23 mouse cellular contexts compared by ENCODE assay signal in the genomic region with DNA sequence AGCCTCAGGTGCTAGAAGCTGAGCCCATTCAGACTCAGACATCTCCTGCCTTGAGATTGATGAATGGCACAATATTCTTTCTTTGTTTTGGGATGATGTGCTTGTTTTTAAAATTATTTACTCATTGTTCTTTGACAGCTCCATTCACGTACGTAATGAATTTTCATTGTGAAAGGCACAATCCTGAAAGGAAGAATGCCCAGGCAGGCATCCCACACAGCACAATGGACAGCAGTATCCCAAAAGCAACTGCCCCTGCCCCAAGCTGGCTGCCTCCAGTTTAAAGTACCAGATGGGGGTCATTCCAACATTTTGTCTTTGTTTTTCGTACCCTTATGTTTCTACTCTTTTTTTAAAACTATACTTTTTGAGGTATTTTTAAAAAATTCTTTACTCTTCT.
A peak's percentile ranks its signal among the peaks of the same experiment; 100 is the strongest.
DNase-seq lines count a peak whose midpoint lies in the region; ATAC-seq and TF ChIP-seq lines count a peak whose summit lies in the region.
"Had no signal": no experiment of that assay in that cellular context is flagged by ENCODE, and none has a peak within 500 bp of the region (broad histone marks: within the 10 kb centered on the region; RNA-seq: fewer than 3 reads in every experiment).

No protein-coding gene starts in this region.

- no peaks in the 10 kb centered on the region for H3K9me3 ChIP-seq in hindbrain, embryonic 10.5 days
- H3K9me3 ChIP-seq in hindbrain, postnatal 0 days (ENCODE audit: low read length): no peaks in the 10 kb centered on the region

- no peak overlapping the region for H3K9ac ChIP-seq in hindbrain, postnatal 0 days (replicated peaks; ENCODE audit: low read length)

- peak; percentile 52; the same call in 1 of the 2 replicates for ATAC-seq in frontal cortex, adult (ENCODE audit: low TSS enrichment)
- no peak for ATAC-seq in hindbrain, postnatal 0 days
- ATAC-seq: activated CD4-positive, CD25-positive, alpha-beta regulatory T cell, adult 4 months; CD4-positive, CD25-positive, alpha-beta regulatory T cell, adult 4 months; Patski had no signal

- no peaks in the 10 kb centered on the region for H3K27me3 ChIP-seq in hindbrain, embryonic 10.5 days (ENCODE audit: insufficient read depth, poor library complexity, severe bottlenecking)
- H3K27me3 ChIP-seq in hindbrain, postnatal 0 days (ENCODE audit: insufficient read depth, low read length): no peaks in the 10 kb centered on the region
- H3K27me3 ChIP-seq: Patski had no signal

- H3K27ac ChIP-seq in hindbrain, embryonic 10.5 days: peak overlapping the region; percentile 62; the same call in 1 of the 2 replicates
- H3K27ac ChIP-seq in hindbrain, postnatal 0 days: no peak overlapping the region

- H3K4me1 ChIP-seq in hindbrain, embryonic 10.5 days (replicated peaks): peaks cover 13% of the 10 kb centered on the region
- H3K4me1 ChIP-seq in hindbrain, postnatal 0 days (ENCODE audit: insufficient read depth, low read length): no peaks in the 10 kb centered on the region

- no peak overlapping the region for H3K4me2 ChIP-seq in hindbrain, postnatal 0 days (ENCODE audit: low read depth, low read length)

- no peaks in the 10 kb centered on the region for H3K36me3 ChIP-seq in hindbrain, embryonic 10.5 days
- no peaks in the 10 kb centered on the region for H3K36me3 ChIP-seq in hindbrain, postnatal 0 days (ENCODE audit: insufficient read depth, low read length)
- H3K36me3 ChIP-seq: G1E had no signal

- WGBS in hindbrain, embryonic 10.5 days: 49% methylated on average over 3 of the region's 3 CpGs
- WGBS in hindbrain, postnatal 0 days: 42% methylated on average over 3 of the region's 3 CpGs

- no peak for TF ChIP-seq CTCF in hindbrain, postnatal 0 days (IDR thresholded peaks at IDR 0.05; ENCODE audit: low read depth)

- no peak overlapping the region for H3K4me3 ChIP-seq in hindbrain, embryonic 10.5 days
- H3K4me3 ChIP-seq in hindbrain, postnatal 0 days (ENCODE audit: low read length): no peak overlapping the region

- no peak for DNase-seq in frontal cortex, postnatal 25 days (ENCODE audit: low spot score in 2 of 2)
- no peak for DNase-seq in hindbrain, embryonic 10.5 days (ENCODE audit: low spot score)
- DNase-seq in hindbrain, postnatal 0 days (ENCODE audit: low spot score): no peak
- peak; percentile 0 for DNase-seq in NIH3T3 (ENCODE audit: low read depth)
- DNase-seq in brain, adult 2 months (ENCODE audit: low read depth, low spot score): peak; percentile 76
- DNase-seq in thymus, adult 18-20 months: no peak
- no peak for DNase-seq in spleen, adult 18-20 months
- DNase-seq: adrenal gland, adult 2 months; adrenal gland, adult 8-10 months; adrenal gland, postnatal 10 days; adrenal gland, postnatal 14 days; adrenal gland, postnatal 25 days; adrenal gland, postnatal 36 days; B cell, adult 2 months; cerebellum, adult 11 months; cerebellum, adult 11-12 months; cerebellum, adult 18-20 months; cerebellum, adult 2 months had no signal

Comparison
In these comparisons a context has a peak if more than half of its experiments do, and no peak if none do; other contexts are left out.
1. DNase-seq: peak in NIH3T3 (single experiment) and brain, adult 2 months (single experiment); none in frontal cortex, postnatal 25 days (0 of 2), hindbrain, embryonic 10.5 days (single experiment), hindbrain, postnatal 0 days (single experiment), thymus, adult 18-20 months (0 of 2) and spleen, adult 18-20 months (0 of 2).